Mouse (Mus musculus) embryo, embryonic 11.5 days (tissue): ENCODE measurements around the gene Dus2.
"Not testable (repeated sequence)": the region's sequence is repeated elsewhere in the genome, so short reads cannot be mapped to it uniquely, and the experiment has no call there.

Source experiments
- DNase-seq: peaks from one replicate; pipeline ENCODE4 v3.0.0-alpha.2; 2012; ENCODE audit warnings: low read depth, low spot score

Dus2 gene

DNA sequence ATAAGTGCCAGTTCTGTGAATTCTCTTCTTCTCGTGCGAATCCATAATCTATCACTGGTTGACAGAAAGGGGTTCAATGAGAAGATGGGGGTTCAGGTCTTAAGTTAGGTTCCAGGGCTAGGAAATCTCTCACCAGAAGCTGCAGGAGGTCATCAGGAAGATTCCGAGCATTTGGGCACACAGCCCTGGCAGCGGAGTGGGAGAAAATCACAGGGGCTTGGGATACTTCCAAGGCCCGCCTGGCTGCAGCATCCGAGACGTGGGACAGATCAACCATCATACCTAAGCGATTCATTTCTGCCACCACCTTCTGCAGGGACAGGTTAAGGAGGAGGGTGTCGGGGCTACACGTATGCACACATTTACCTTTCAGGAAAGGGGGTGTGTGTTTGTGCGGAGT is 2.6 kb upstream of the Dus2 start:
- DNase-seq = no peak

- DNase-seq = no peak
Observed at GRCm38 (mm10) chr8:105991546-105991945, 409 bp downstream of the Dus2 start.

GRCm38 (mm10) chr8:105992499-105992898 is 1.4 kb downstream of the Dus2 start:
- no peak for DNase-seq

GRCm38 (mm10) chr8:105993226-105993625 is 2.1 kb downstream of the Dus2 start:
- DNase-seq = no peak

DNA sequence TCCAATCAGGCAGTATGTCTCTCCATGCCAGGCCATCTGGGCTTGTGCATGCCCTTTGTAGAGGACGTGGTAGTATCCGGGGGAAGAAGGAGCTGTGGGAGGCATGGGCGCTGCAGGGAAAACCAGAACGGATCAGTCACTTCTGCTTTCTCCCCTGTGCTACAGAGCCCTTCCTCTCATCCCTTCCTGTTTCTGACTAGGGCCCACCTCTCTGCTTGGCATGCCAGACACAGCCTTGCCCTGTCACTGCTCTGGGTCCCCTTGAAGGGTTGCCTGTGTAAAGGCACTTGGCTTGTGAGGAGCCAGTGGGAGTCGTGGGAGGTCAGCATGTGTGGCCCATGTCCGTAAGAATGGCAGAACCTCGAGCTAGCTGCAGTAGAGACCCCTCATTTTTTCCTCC is 5.2 kb downstream of the Dus2 start:
- DNase-seq = no peak

- no peak for DNase-seq
Observed at GRCm38 (mm10) chr8:105998971-105999370, 7.8 kb downstream of the Dus2 start.

- DNase-seq = no peak
Observed at GRCm38 (mm10) chr8:106001908-106002307, 10.8 kb downstream of the Dus2 start.

DNA sequence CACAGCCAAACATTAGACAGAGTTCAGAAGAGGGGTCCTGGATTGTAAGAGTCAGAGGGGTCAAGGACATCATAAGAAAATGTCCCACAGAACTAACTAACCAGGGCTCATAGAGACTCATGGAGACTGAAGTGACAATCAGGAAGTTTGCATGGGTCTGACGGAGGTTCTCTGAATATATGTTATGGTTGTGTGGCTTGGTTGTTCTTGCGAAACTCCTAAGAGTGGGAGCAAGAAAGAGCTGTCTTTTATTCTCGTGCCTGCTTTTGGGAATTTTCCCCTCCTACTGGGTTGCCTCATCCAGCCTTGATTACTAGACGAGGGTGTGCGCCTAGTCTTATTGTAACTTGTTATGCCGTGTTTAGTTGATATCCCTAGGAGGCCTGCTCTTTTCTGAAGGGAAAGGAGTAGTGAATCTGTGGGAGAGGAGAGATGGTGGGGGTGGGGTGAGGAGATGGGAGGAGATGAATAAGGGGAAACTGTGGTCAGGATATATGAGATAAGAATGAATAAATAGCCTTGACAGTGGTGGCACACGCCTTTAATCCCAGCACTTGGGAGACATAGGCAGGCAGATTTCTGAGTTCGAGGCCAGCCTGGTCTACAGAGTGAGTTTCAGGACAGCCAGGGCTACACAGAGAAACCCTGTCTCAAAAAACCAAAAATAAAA is 13.5 kb downstream of the Dus2 start:
- no peak for DNase-seq

GRCm38 (mm10) chr8:106005875-106006274 is 14.7 kb downstream of the Dus2 start, which contains the start of gene Dpep2nb:
Gene Dpep2nb (minus strand): TSS chr8:106005975.
- no peak for DNase-seq

GRCm38 (mm10) chr8:106006413-106006812 is 15.3 kb downstream of the Dus2 start:
- no peak for DNase-seq

DNA sequence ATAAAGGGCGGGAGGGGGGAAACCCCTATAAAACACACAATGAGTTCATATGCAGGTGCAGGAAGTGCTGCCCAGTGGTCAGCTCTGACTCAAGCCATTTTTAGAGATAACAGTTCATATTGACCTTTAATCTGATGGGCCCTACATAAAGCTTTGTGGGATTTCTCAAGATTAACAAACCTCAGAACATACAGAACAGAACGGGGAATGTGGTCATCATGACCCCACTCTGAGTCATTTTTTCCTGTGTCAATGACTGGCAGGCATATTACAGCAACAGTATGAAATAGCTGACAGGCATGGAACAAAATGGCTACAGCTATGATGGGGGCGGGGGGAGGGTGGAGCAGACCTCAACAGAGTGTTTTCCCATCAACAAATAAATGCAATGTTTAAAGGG is 16.0 kb downstream of the Dus2 start:
- no peak for DNase-seq

DNA sequence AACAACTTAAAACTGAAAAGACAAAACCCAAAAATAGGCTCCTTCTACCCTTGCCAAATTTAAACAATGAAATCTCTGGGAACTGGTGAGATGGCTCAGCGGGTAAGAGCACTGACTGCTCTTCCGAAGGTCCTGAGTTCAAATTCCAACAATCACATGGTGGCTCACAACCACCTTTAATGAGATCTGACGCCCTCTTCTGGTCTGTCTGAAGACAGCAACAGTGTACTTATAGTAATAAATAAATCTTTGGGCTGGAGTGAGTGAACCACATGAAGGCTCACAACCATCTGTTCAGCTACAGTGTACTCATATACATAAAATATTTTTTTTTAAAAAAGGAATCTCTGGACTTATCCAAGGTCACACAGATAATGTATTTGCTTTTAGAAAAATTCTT is 16.8 kb downstream of the Dus2 start:
- DNase-seq = not testable (repeated sequence)

- peak; percentile 90 for DNase-seq
Observed at GRCm38 (mm10) chr8:106010748-106011642, 19.9 kb downstream of the Dus2 start.

GRCm38 (mm10) chr8:106011643-106011986 is 20.5 kb downstream of the Dus2 start, which contains the start of gene Ddx28:
Gene Ddx28 (minus strand): TSS chr8:106011882.
- DNase-seq = no peak

DNA sequence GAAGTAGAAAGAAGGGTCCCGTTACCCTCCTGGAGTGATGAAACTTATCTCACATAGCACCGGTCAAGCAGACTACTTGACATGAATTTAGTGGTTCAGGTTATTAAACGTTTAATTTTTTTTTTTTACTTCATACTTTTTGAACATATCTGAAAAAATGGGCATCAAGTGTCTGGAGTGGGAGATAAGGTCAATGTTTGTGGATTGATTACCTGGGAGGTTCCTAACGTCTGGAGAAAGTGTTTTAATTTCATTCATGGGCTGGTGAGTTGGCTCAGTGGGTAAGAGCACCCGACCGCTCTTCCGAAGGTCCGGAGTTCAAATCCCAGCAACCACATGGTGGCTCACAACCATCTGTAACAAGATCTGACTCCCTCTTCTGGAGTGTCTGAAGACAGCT is 21.1 kb downstream of the Dus2 start:
- not testable (repeated sequence) for DNase-seq

- no peak for DNase-seq
Observed at GRCm38 (mm10) chr8:106016284-106016683, 25.1 kb downstream of the Dus2 start.

DNA sequence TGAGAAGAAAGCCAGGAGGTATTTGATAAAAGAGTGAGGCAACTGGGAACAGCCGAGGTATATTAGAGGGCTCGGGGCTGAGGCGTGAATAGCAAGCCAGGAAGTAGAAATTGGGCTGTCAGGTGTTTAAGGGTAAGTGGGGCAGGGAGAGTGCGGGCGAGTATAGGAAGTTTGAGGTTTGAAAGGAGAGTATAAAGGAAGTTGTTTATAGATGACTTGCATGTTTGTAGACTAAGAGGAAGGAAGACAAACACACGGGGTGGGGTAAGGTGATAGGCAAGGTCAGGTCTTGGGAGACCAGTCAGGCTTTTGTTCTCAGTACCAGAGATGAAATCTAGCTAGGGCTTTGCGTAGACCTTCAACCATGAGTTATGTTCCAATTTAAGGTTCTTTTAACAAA is 26.0 kb downstream of the Dus2 start:
- no peak for DNase-seq

- DNase-seq = no peak
Observed at GRCm38 (mm10) chr8:106018039-106018438, 26.9 kb downstream of the Dus2 start.

GRCm38 (mm10) chr8:106022483-106022882 is 31.3 kb downstream of the Dus2 start:
- peak; percentile 63 for DNase-seq

DNA sequence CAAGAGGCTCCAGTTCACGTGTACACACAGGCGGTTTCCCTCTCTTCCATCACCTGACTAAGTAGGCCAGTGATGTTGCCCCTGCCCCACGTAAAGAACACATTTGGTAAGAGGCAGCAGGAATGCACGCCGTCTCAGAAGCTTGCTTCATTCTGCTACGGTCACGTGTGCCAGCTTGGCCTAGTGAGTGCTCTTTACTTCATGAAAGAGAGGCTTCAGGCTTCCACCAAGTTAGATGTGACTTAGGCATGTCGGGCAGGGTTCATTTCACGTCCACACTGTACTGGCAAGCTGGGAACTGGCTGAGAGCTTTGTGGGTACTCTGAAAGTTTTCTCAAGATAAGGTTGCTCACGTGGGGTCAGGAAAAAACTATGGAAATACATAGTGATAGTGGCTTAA is 47.6 kb downstream of the Dus2 start:
- DNase-seq = no peak

DNA sequence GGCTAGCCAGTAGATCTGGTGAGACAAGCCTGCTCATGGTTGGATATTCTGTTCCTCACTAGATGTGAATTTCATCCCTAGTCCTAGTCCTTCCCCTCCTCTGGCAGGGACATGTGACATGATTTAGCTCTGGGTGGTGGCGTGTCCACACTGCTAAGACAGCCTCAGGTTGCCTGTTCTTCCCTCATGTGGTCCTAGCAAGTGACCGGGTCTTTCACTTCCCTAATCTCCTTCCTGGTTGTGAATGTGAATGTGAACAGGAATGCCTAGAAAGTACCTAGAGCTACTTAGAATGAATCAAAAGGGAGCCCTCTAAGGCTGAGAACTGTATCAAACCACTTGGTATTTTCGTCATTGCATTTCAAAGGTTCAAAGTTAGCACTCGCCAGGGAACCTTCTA is 48.5 kb downstream of the Dus2 start:
- DNase-seq = no peak

- no peak for DNase-seq
Observed at GRCm38 (mm10) chr8:106040218-106040617, 49.1 kb downstream of the Dus2 start.

DNA sequence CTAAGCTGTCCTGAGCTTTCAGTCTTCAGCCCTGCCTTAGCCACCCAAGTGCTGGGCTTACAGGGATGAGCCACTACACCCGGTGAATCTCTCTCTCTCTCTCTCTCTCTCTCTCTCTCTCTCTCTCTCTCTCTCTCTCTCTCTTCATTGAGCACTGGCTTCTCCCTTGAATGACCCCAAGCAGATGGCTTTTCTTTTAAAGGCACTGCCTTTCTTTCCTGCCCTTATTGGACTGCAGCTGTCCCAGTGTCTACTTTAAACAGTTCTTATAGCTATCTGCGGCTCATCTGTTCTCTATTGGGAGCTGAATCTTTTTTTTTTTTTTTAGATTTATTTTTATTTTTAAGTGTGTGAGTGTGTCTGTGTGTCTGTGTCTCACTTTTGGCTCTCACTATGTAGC is 51.9 kb downstream of the Dus2 start:
- DNase-seq = no peak
